Mouse (Mus musculus): Measurements from ENCODE around the gene Fto. TPM values are rescaled to one million over a fixed set of nuclear protein-coding genes. Genes with fewer than 3 reads are reported as not detected.

Fto gene
- total RNA-seq, 1 experiment, result 16.8 TPM

- Histone ChIP-seq H3K9ac (ENCODE audit: insufficient read depth, low read depth, low read length, poor library complexity, severe bottlenecking) (no peak overlapping the region), H3K27ac (ENCODE audit: insufficient read depth, low read depth, low read length, poor library complexity, severe bottlenecking) (no peak overlapping the region), H3K9me3 (ENCODE audit: control insufficient read depth, insufficient read depth, low read depth, low read length) (no peaks in the 10 kb centered on the region), H3K36me3 (ENCODE audit: control insufficient read depth, insufficient read depth, low read length, poor library complexity, severe bottlenecking) (peaks cover 2% of the 10 kb centered on the region; the same call in 1 of the 2 replicates), H3K4me1 (ENCODE audit: control insufficient read depth in 2 of 2, insufficient read depth in 2 of 2, low read length in 2 of 2, poor library complexity in 1 of 2) (peaks cover 0 to 11% of the 10 kb centered on the region in 2 experiments; a peak in 2 of 4 replicates), H3K4me3 (ENCODE audit: insufficient read depth in 1 of 2, low read depth in 1 of 2, low read length in 2 of 2, poor library complexity in 1 of 2, severe bottlenecking in 1 of 2) (no peak overlapping the region)
- TF ChIP-seq CHD2 (IDR thresholded peaks at IDR 0.05; ENCODE audit: low read depth, low read length) (no peak), ZNF384 (IDR thresholded peaks at IDR 0.05; ENCODE audit: low read depth, low read length) (no peak), ZC3H11A (IDR thresholded peaks at IDR 0.05; ENCODE audit: borderline replicate concordance, low read depth, low read length) (no peak), MAFK (IDR thresholded peaks at IDR 0.05; ENCODE audit: insufficient read depth, low read depth, low read length) (no peak), HCFC1 (IDR thresholded peaks at IDR 0.05; ENCODE audit: borderline replicate concordance, insufficient read depth, low read length) (no peak)
- no peak for DNase-seq (ENCODE audit: low read depth, low spot score)
- in situ Hi-C loops (cut with MboI; ENCODE audit: low sequenced_read_pairs in 2 of 2, unreplicated experiment in 2 of 2), result no loop called here
Observed at GRCm38 (mm10) chr8:91599349-91599837, 286.1 kb downstream of the Fto start.

DNA sequence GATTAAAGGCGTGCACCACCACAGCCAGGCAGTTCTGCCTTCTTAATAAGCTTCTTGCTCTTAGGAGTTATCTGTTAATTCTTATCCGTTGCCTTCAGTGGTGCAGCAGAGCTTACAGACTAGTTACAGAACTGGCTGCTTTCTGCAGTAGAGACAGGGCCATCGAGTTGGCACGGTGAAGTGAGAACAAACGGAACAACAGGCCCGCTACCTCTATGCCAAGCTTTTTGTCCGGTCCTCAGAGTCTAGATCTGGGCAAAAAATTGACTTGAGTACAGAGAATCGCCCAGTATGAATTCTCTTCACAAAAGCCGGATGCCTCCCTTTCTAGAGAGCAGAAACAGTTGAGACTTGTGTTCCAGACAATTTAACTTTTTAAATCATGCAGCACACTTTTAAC is 290.4 kb downstream of the Fto start:
- Histone ChIP-seq H3K4me3 (ENCODE audit: insufficient read depth in 1 of 2, low read depth in 1 of 2, low read length in 2 of 2, poor library complexity in 1 of 2, severe bottlenecking in 1 of 2) (no peak overlapping the region), H3K9me3 (ENCODE audit: control insufficient read depth, insufficient read depth, low read depth, low read length) (no peaks in the 10 kb centered on the region), H3K27ac (ENCODE audit: insufficient read depth, low read depth, low read length, poor library complexity, severe bottlenecking) (no peak overlapping the region), H3K36me3 (ENCODE audit: control insufficient read depth, insufficient read depth, low read length, poor library complexity, severe bottlenecking) (peaks cover 2% of the 10 kb centered on the region; the same call in 1 of the 2 replicates), H3K4me1 (ENCODE audit: control insufficient read depth in 2 of 2, insufficient read depth in 2 of 2, low read length in 2 of 2, poor library complexity in 1 of 2) (peaks cover 0 to 8% of the 10 kb centered on the region in 2 experiments; a peak in 2 of 4 replicates), H3K9ac (ENCODE audit: insufficient read depth, low read depth, low read length, poor library complexity, severe bottlenecking) (no peak overlapping the region)
- in situ Hi-C loops (cut with MboI; ENCODE audit: low sequenced_read_pairs in 2 of 2, unreplicated experiment in 2 of 2), result no loop called here
- no peak for DNase-seq (ENCODE audit: low read depth, low spot score)
- TF ChIP-seq CHD2 (IDR thresholded peaks at IDR 0.05; ENCODE audit: low read depth, low read length) (no peak), ZC3H11A (IDR thresholded peaks at IDR 0.05; ENCODE audit: borderline replicate concordance, low read depth, low read length) (no peak), MAFK (IDR thresholded peaks at IDR 0.05; ENCODE audit: insufficient read depth, low read depth, low read length) (no peak), HCFC1 (IDR thresholded peaks at IDR 0.05; ENCODE audit: borderline replicate concordance, insufficient read depth, low read length) (no peak), ZNF384 (IDR thresholded peaks at IDR 0.05; ENCODE audit: low read depth, low read length) (no peak)

DNA sequence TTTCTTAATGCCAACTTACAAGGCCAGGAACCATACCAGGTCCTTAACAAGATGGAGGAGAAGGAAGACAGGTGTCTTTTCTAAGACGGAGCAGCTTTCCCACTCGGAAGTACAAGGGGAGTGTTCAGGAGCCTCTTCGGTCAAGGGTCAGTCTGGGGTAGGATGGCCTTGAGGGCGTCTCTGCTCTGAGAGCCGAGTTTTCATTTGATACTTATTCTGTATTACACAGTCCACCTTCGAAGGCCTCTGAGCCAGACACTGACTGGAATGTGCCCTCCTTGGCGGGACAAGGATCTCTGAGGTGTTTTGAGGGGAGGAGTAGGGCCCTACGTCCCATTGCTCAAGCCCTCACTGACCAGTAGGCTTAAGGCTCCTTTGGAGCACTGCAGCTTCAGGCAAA is 292.6 kb downstream of the Fto start:
- H3K9ac ChIP-seq (ENCODE audit: insufficient read depth, low read depth, low read length, poor library complexity, severe bottlenecking), result no peak overlapping the region
- no peak overlapping the region for H3K4me3 ChIP-seq (ENCODE audit: insufficient read depth in 1 of 2, low read depth in 1 of 2, low read length in 2 of 2, poor library complexity in 1 of 2, severe bottlenecking in 1 of 2)
- DNase-seq (ENCODE audit: low read depth, low spot score), result no peak
- TF ChIP-seq MAFK (IDR thresholded peaks at IDR 0.05; ENCODE audit: insufficient read depth, low read depth, low read length) (no peak), CHD2 (IDR thresholded peaks at IDR 0.05; ENCODE audit: low read depth, low read length) (no peak)
- H3K27ac ChIP-seq (ENCODE audit: insufficient read depth, low read depth, low read length, poor library complexity, severe bottlenecking), result no peak overlapping the region
- no peaks in the 10 kb centered on the region for H3K4me1 ChIP-seq (ENCODE audit: control insufficient read depth in 2 of 2, insufficient read depth in 2 of 2, low read length in 2 of 2, poor library complexity in 1 of 2)
- in situ Hi-C loops (cut with MboI; ENCODE audit: low sequenced_read_pairs in 2 of 2, unreplicated experiment in 2 of 2), result no loop called here
- no peaks in the 10 kb centered on the region for H3K9me3 ChIP-seq (ENCODE audit: control insufficient read depth, insufficient read depth, low read depth, low read length)
- H3K36me3 ChIP-seq (ENCODE audit: control insufficient read depth, insufficient read depth, low read length, poor library complexity, severe bottlenecking), result no peaks in the 10 kb centered on the region; the same call in 1 of the 2 replicates

DNA sequence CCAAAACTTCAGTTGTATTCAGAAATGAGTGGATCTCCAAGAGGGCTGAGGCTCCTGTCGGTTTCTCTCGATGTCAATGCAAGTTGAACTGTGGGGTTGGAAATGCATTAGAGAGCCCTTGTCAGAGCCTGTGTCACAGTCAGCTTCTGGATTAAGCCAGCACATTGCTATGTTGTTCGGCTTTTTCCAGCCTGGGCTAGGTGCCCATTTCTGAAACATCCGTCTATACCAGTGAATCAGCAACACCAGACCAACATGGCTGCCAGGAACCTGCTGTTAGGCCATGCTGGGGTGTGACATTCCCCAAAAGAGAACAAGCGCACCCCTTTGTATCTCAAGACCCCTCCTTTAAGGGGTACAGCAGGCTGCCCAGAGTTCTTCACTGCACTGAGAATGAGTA is 293.8 kb downstream of the Fto start:
- H3K4me1 ChIP-seq (ENCODE audit: control insufficient read depth in 2 of 2, insufficient read depth in 2 of 2, low read length in 2 of 2, poor library complexity in 1 of 2), result no peaks in the 10 kb centered on the region
- H3K27ac ChIP-seq (ENCODE audit: insufficient read depth, low read depth, low read length, poor library complexity, severe bottlenecking), result no peak overlapping the region
- no peak for TF ChIP-seq HCFC1 (IDR thresholded peaks at IDR 0.05; ENCODE audit: borderline replicate concordance, insufficient read depth, low read length)
- no peak for TF ChIP-seq ZC3H11A (IDR thresholded peaks at IDR 0.05; ENCODE audit: borderline replicate concordance, low read depth, low read length)
- no peak for TF ChIP-seq ZNF384 (IDR thresholded peaks at IDR 0.05; ENCODE audit: low read depth, low read length)
- no peak for TF ChIP-seq CHD2 (IDR thresholded peaks at IDR 0.05; ENCODE audit: low read depth, low read length)
- no peak for TF ChIP-seq MAFK (IDR thresholded peaks at IDR 0.05; ENCODE audit: insufficient read depth, low read depth, low read length)
- H3K9ac ChIP-seq (ENCODE audit: insufficient read depth, low read depth, low read length, poor library complexity, severe bottlenecking), result no peak overlapping the region
- no peaks in the 10 kb centered on the region for H3K9me3 ChIP-seq (ENCODE audit: control insufficient read depth, insufficient read depth, low read depth, low read length)
- in situ Hi-C loops (cut with MboI; ENCODE audit: low sequenced_read_pairs in 2 of 2, unreplicated experiment in 2 of 2), result no loop called here
- H3K4me3 ChIP-seq (ENCODE audit: insufficient read depth in 1 of 2, low read depth in 1 of 2, low read length in 2 of 2, poor library complexity in 1 of 2, severe bottlenecking in 1 of 2), result no peak overlapping the region
- no peaks in the 10 kb centered on the region; the same call in 1 of the 2 replicates for H3K36me3 ChIP-seq (ENCODE audit: control insufficient read depth, insufficient read depth, low read length, poor library complexity, severe bottlenecking)
- DNase-seq (ENCODE audit: low read depth, low spot score), result no peak

DNA sequence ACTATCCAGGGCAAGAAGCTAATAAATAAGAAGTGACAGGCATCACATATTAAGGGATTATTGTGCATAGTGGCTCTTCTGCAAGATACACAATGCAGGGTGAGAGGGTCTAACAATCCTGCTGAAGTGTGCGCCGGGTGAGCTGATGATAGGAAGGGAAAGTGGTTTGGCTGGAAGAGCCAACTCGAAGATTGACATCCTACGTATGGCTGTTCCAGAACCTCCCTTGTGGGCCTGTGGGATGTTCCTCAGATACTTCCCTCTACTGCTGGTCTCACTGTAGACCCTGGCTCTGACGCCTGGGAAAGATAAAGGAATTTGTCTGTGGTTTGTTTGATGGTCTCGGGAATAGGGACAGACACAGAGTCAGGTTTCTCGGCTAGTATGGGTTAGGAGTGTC is 297.9 kb downstream of the Fto start:
- Histone ChIP-seq H3K36me3 (ENCODE audit: control insufficient read depth, insufficient read depth, low read length, poor library complexity, severe bottlenecking) (no peaks in the 10 kb centered on the region), H3K4me3 (ENCODE audit: insufficient read depth in 1 of 2, low read depth in 1 of 2, low read length in 2 of 2, poor library complexity in 1 of 2, severe bottlenecking in 1 of 2) (no peak overlapping the region), H3K4me1 (ENCODE audit: control insufficient read depth in 2 of 2, insufficient read depth in 2 of 2, low read length in 2 of 2, poor library complexity in 1 of 2) (no peaks in the 10 kb centered on the region), H3K27ac (ENCODE audit: insufficient read depth, low read depth, low read length, poor library complexity, severe bottlenecking) (no peak overlapping the region), H3K9ac (ENCODE audit: insufficient read depth, low read depth, low read length, poor library complexity, severe bottlenecking) (no peak overlapping the region), H3K9me3 (ENCODE audit: control insufficient read depth, insufficient read depth, low read depth, low read length) (no peaks in the 10 kb centered on the region)
- no peak for DNase-seq (ENCODE audit: low read depth, low spot score)
- in situ Hi-C loops (cut with MboI; ENCODE audit: low sequenced_read_pairs in 2 of 2, unreplicated experiment in 2 of 2), result no loop called here
- TF ChIP-seq CHD2 (IDR thresholded peaks at IDR 0.05; ENCODE audit: low read depth, low read length), result no peak
- no peak for TF ChIP-seq MAFK (IDR thresholded peaks at IDR 0.05; ENCODE audit: insufficient read depth, low read depth, low read length)
- TF ChIP-seq ZC3H11A (IDR thresholded peaks at IDR 0.05; ENCODE audit: borderline replicate concordance, low read depth, low read length), result no peak
- no peak for TF ChIP-seq HCFC1 (IDR thresholded peaks at IDR 0.05; ENCODE audit: borderline replicate concordance, insufficient read depth, low read length)
- no peak for TF ChIP-seq ZNF384 (IDR thresholded peaks at IDR 0.05; ENCODE audit: low read depth, low read length)
